In the genomic region with DNA sequence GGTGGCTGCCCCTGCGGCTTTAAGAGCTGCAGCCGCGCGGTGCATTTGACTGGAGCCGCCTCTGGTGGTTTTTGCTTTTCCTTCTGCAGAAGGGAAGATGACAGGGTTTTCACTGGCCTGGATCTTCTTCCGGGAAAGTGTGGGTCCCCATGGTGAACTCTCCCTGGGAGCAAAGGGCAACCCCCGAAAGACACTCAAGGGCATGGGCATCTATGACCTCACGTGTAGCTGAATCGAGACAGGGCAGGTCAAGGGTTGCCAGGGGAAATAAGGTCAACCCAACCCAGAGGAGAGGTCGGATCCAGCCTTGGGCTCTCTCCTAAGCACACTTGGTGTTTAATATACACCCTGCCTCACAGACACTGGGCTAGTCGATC, we compare ENCODE assay signal across 8 mouse cellular contexts. TPM values are rescaled to one million over a fixed set of nuclear protein-coding genes. Genes with fewer than 3 reads are reported as not detected.
A peak's percentile ranks its signal among the peaks of the same experiment; 100 is the strongest.
DNase-seq lines count a peak whose midpoint lies in the region; ATAC-seq and TF ChIP-seq lines count a peak whose summit lies in the region.

No protein-coding gene starts in this region.

- 0 out of 2 replicates have a peak overlapping the region, but pooled peaks have one; percentile 49 for H3K4me3 ChIP-seq in lung, embryonic 15.5 days
- H3K4me3 ChIP-seq in kidney, embryonic 16.5 days (ENCODE audit: low read length) = peak overlapping the region; percentile 55
- peak overlapping the region; percentile 81 for H3K4me3 ChIP-seq in olfactory bulb, adult 2 months (ENCODE audit: insufficient read depth, low read depth, low read length)

- WGBS in lung, embryonic 15.5 days = 17% methylated on average over 11 of the region's 11 CpGs
- 7% methylated on average over 11 of the region's 11 CpGs for WGBS in kidney, embryonic 16.5 days
- 27% methylated on average over 11 of the region's 11 CpGs for WGBS in olfactory bulb, adult 2 months

- peaks cover 12% of the 10 kb centered on the region for H3K4me1 ChIP-seq in lung, embryonic 15.5 days
- H3K4me1 ChIP-seq in kidney, embryonic 16.5 days (ENCODE audit: insufficient read depth, low read length) = peaks cover 21% of the 10 kb centered on the region
- peaks cover 9% of the 10 kb centered on the region for H3K4me1 ChIP-seq in olfactory bulb, adult 2 months (ENCODE audit: control insufficient read depth, insufficient read depth, low read length)

- no peaks in the 10 kb centered on the region for H3K9me3 ChIP-seq in lung, embryonic 15.5 days
- H3K9me3 ChIP-seq in kidney, embryonic 16.5 days (ENCODE audit: low read length) = no peaks in the 10 kb centered on the region

- no peak for TF ChIP-seq CTCF in olfactory bulb, adult 2 months (IDR thresholded peaks at IDR 0.05; ENCODE audit: insufficient read depth, low read depth, low read length)

- peaks cover 52% of the 10 kb centered on the region for H3K27me3 ChIP-seq in lung, embryonic 15.5 days
- H3K27me3 ChIP-seq in kidney, embryonic 16.5 days (ENCODE audit: insufficient read depth, low read length) = peaks cover 55% of the 10 kb centered on the region

- H3K27ac ChIP-seq in lung, embryonic 15.5 days = no peak overlapping the region
- H3K27ac ChIP-seq in kidney, embryonic 16.5 days (ENCODE audit: low read length) = no peak overlapping the region
- H3K27ac ChIP-seq in olfactory bulb, adult 2 months (ENCODE audit: insufficient read depth, low read depth, low read length) = no peak overlapping the region; the same call in 1 of the 2 replicates

- H3K36me3 ChIP-seq in lung, embryonic 15.5 days = no peaks in the 10 kb centered on the region
- H3K36me3 ChIP-seq in kidney, embryonic 16.5 days (ENCODE audit: insufficient read depth, low read length) = no peaks in the 10 kb centered on the region

- ATAC-seq in lung, embryonic 15.5 days (ENCODE audit: borderline replicate concordance, extremely low read depth, low FRiP score, low TSS enrichment) = no peak
- no peak for ATAC-seq in kidney, embryonic 16.5 days (ENCODE audit: low FRiP score, low TSS enrichment)

- DNase-seq in cerebellum, adult 11-12 months = peak; percentile 45
- no peak for DNase-seq in cerebellum, postnatal 25 days
- no peak for DNase-seq in lung, postnatal 25 days (ENCODE audit: low spot score)
- DNase-seq in right cerebral cortex, postnatal 10 days (ENCODE audit: low spot score in 2 of 2) = no peak
- DNase-seq in cerebellum, adult 8-10 months = no peak

- H3K4me2 ChIP-seq in lung, embryonic 15.5 days = peak overlapping the region; percentile 95
- peak overlapping the region; percentile 93 for H3K4me2 ChIP-seq in kidney, embryonic 16.5 days (replicated peaks; ENCODE audit: low read depth, low read length)

- no peak for TF ChIP-seq POLR2A in olfactory bulb, adult 2 months (IDR thresholded peaks at IDR 0.05; ENCODE audit: insufficient read depth, low read depth, low read length)

- no peak overlapping the region for H3K9ac ChIP-seq in lung, embryonic 15.5 days
- no peak overlapping the region for H3K9ac ChIP-seq in kidney, embryonic 16.5 days (replicated peaks; ENCODE audit: low read length)

RNA-seq across cellular contexts. Expression of a gene that starts 2.0 kb away (rescaled TPM):
- polyA plus RNA-seq in lung, embryonic 15.5 days (2015; fragmentation: Nextera tagmentation; extraction: Ambion mirVana) = 53.7 and 55.1 TPM in 2 replicates
- polyA plus RNA-seq in kidney, embryonic 16.5 days (2015; fragmentation: Nextera tagmentation; extraction: Ambion mirVana) = 27.4 and 29.1 TPM in 2 replicates
- polyA plus RNA-seq in olfactory bulb, adult 2 months (2012; ENCODE audit: insufficient read depth, insufficient read length, low replicate concordance, missing spikeins) = 377 TPM in 1 of 2 replicates, not detected in the other
